Mouse (Mus musculus): ENCODE measurements at regions not wholly inside any gene's neighbourhood (a gene's known extent, or its start where the extent isn't known, plus 50 kb on each side); places are given as distances from the start of the nearest gene placed in this dataset.

DNA sequence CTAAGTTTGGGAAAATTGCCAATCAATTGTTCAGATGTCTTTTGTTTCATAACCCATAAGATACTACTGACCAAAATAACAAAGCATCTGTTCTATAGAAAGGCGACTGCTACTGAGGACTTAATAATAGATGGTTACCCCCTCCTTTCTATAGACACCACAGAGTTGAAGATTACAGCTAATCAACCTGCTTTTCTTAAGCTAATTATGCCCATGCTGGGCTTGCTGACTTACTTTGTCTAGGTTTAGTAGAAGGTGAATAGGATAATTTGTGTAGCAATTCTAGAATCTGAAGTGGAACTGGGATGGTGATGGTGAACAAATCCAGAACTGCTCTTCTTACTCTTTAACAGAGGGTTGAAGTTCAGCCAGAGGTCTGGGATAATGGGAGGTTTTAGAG, 53.8 kb upstream of the Tbx18 start:
- no peak for DNase-seq

DNA sequence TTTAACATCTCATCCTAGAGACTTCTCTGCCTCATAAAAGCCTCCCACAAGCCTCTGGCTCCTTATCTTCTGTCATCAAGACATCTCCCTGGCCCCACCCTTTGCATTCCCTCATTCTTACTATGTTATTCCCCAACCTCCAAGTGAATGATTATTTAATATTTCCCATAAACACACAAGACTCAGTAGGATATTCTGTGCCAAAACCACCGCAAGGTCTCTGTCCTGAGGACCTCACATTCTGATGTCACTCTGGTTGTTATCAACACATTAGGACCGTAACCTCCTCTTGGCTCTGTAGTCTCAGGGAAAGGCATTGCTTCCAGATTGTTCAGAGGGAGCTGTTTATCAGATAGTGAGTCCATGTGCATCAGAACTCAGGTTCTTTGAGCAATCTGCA, 80.7 kb upstream of the Tbx18 start:
- no peak for DNase-seq

DNA sequence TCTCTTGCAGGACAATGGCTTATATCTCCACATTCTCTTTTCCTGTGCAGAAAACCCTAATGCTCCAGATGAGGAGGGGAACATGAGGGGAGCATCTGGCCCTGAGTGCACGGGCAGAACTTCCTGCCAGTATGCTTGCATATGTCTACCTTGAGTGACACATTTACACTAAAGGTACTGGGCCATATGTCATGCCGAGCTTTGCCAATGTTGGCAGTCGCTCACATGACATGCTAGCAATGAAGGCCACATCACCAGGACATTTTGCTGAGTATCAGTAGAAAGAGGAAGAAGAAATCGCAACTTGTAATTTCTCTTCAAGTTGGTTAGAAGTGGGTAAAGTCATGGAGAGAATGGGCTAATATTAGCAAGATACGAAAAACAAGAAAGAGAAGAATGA, 91.2 kb upstream of the Tbx18 start:
- DNase-seq: no peak

DNA sequence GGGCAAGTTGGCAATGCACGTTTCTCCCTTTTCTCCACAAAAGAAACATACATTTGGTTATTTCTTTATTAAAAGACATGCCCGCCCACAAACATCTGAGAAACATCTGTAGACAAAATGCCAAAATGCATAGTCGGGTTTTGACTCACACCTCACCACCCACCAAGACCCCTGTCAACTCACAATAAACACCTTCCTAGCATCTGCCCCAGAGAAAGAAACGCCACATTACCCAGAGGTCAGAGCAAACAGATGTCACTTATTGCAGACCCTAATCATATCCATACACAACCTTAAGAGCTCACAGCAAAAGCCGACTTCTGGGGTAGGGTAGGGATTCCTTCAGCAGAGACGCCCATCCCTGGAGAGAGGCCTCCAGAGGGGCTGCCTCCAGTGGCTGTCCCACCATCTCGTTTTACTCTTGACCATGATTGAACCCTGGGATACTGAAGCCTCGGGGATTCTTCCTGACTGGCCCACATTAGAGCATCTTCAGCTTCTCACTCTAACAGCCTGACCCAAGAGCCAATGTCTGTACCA, 93.7 kb upstream of the Tbx18 start:
- no peak for DNase-seq

DNA sequence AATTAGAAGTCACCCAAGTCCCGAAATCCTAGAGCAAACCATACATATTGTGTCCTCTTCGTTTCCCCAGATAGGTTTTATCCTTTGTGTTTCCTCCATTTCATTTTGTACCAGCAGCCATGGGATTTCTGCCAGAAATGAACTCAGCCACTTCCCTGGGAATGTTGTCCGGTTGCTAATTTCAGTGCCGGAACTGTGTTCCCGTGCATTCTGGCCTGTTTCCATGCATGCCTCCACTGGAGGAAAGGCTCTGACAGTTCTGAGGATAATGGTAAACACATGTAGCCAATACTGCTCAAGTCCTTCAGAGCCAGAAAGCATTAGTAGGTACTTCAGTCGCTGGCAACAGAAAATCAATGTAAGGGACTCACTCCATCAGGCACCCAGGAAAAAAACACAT, 112.8 kb upstream of the Tbx18 start:
- no peak for DNase-seq

DNA sequence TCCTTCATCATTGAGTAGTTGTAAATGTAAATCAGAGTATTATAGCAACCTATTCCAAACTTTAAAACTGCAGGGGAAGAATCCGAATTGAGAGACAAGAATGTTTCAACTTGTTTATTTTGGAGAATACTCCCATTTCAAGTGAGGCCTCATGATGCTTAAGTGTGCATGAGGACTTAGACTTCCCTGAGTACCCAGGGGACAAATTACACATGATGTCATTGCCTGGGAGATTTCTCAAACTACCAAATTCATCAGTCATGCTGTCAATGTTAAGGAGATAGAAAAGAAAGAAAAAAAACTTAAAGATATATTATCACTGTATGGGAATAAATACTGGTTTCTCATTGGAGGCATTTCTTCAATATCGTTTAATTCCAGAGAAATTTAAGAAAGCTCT, 113.4 kb upstream of the Tbx18 start:
- DNase-seq: no peak

DNA sequence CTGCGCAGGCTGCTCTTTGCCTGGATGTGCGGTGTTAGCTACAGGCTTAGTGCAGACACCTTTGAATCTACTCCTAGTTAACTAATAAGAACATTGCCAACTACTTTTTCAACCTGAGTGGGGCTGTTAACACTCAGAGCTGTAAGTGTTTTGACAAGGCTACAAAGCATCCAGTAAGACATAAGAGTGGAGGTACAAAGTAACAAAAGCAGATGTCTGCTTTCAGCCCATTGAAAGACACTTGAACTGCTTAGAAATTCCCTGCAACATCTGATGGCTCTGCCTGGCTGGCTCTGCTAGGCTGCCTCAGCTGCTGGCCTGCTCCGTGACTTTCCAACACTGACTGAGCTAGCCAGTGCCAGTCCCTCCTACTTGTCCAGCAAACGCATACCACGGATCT, 117.8 kb upstream of the Tbx18 start:
- no peak for DNase-seq

DNA sequence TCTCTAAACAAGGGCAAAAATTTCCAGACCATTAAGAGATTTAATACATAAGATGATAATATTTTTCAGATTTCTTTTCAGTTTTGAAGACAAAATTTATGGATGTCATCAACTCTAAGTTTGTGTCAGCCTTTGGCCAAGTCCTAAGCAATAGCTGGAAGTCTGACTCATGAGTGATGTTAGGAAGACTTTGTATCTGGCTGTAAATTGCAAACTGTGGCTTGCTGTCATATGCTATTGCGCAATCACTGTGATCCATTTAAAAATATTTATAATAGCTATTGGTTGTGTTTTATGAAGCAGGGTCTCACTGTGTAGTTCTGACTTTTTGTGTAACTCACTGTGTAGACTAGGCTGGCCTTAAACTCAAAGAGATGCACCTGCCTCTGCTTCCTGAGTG, 119.1 kb upstream of the Tbx18 start:
- no peak for DNase-seq

DNA sequence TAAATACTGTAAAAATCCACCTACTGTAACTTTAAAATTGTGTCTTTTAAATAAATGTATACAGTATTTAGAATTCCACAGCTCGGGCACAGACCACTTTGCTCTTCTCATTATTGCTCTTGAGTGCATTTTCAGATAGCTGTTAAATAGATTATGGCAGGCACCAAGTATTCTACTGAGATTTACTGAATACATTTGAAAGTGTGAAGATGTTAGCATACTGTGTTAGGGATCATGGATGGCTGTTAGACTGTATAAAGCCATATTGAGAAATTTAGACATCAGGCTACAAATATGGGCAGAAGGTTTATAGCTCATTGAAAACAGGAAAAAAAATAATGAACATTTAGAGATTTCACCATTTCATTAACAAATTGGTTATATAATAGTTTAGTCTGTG, 130.5 kb upstream of the Tbx18 start:
- DNase-seq: no peak

DNA sequence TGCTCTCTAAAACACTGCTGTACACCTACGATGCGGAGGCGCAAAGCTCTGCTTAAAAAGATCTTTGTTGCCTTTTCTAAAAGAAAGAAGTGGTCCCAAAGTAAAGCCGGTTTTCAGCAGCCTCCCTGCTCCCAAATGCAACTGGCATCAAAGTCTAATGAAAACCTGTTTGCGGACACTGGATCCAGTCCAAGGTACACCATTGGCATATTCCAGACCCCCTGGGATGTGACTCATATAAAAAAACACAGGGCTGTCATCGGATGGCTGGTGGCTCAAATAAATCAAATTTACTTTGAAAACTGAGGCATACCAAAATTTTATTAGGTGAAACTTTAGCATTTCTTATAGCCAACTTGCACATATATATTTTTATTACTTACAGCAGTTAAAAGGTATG, 134.2 kb upstream of the Tbx18 start:
- no peak for DNase-seq

DNA sequence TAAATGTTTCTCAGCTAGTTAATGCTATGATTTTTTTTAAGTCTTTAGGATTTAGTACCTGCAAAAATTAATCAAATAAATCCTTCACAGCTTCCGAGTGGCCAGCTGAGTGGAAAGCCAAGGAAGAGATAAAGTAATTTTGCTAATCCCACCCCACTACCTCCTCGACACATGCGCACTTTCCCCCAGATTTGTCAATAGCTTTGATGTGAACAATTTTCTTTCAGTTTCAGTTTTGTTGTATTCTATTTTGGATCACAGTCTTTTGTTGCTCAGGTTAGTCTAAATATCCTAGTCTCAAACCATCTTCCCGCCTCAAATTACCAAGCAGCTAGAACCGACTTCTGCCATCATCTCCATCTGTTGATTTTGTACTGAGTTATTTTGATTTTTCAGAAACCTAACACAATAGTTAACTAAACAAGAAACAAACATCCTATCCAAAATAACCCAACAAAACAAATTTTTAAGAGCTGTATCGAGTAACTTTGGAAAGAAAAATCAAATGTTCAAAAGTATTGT, 141.4 kb upstream of the Tbx18 start:
- no peak for DNase-seq

DNA sequence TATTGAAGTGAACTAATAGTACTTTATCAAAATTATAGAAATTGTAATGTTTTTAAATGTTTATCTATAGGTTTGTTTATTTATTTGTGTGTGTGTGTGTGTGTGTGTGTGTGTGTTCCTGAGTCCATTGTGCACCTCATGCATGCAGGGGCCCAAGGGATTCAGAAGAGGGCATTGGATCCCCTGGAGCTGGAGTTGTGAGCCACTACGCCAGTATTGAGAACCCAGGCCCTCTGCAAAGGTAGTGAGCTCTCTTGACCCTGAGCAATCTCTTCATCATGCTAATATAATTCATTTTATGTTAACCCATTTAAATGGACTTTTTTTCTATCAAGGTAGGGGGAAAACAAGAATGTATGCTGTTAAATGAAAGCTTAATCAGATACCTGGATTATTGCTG, 151.5 kb upstream of the Tbx18 start:
- DNase-seq: no peak

DNA sequence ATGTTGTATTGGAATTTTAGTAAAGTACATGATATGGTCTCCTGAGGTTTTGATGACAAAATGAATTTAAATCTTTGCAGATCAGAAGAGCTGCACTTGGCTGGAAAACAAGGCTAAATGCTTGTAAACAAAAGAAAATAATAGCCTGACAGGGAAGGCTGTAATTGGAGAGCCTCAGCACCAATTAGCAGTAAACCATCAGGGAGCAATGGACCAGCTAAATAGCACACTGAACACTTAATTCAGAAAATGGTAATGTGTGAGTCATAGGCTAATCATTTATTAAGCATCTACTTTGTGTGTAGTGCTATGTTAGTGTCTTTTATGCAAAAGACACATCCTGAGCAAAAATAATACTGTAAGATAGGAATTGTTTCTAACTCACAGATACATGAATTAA, 152.0 kb upstream of the Tbx18 start:
- DNase-seq: peak; percentile 68

DNA sequence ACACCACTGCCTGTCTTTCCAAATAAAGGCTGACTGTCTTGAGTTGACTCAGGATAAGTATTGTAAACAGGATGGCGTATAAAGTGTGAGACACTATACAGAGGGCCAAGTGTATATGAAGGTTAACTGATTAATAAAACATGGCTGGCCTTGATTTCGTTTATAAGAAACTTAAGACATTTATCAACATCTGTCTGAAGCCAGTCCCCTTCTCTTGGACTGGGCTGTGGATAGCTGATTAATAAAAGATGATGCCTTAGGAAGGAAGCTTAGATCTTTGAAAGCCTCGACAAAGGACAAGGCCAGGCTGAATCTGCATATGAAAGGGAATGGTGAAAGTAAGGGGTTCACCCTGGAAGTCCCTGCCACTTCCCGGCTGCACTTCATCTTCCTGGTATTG, 163.0 kb upstream of the Tbx18 start:
- DNase-seq: no peak

DNA sequence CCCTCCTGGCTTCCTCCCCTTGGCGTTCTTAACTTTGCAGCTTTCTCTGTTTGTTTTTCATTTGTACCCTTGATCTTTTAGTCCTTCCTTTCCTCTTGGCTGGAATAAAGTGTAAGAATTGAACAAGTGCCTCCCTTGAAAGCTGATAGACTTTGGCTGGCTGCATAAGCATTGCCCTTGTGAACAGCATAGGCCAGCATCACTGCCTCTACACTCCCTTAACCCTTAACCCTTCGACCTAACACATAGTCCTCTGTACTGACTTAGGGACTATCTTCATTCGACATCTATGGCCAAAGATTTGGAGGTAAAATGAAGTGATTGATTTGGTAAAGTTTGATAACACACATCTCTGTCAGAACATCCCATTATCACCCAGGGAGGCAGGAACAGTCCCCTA, 163.5 kb upstream of the Tbx18 start:
- no peak for DNase-seq

DNA sequence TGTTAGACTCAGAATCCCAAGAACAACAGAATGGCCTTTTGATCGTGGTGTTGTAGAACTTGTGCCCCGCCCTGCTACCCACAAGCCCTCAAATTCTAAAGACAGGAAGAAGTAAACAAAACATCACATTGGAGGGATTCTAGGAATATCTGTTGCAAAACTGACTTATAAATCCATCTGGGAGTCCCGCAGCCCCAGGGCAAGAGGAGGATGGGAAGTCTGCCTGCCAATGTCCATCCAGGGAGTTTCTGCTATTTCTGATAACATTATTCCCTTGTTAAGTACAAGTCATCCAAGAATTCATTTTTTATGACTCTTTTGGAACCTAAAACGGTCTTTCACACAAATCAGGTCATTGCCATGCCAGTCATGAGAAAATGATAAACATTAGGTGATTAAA, 164.5 kb upstream of the Tbx18 start:
- no peak for DNase-seq

DNA sequence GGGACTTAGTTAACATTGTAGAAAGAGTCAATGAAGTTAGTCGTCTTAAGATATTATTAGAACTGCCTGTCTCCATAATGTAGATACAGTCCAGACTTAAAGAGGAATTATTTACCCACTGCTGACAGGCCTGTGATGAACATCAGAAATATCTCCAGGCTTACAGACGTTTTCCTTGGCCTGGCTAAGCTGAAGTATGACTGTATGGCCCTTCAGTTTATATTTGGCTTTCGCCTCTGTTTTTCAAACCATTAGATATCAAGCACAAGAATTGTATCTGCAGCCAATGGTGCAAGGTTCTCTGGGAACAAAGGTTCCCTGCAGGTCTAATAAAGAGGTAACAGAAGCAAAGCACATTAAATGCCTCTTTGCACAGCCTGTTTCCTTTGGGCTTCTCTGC, 166.3 kb upstream of the Tbx18 start:
- no peak for DNase-seq

DNA sequence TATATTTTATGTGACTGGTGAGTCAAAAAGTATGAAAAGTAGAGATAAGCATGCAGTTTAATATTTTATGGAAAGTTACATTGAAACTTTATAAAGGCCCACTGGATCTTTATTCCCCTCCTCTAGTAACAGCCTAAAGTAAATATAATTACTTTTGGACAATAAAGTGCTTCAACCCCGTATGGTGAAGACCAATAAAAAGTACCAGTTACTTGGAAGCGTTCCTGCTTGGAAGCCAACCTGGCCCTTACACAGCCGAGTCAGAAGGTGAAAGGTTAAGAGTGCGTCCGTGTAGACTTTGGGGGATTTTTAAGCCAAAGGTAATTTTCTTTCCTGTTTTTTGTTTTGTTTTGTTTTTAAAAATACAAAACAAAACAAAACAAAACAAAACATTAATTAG, 168.3 kb upstream of the Tbx18 start:
- DNase-seq: no peak

DNA sequence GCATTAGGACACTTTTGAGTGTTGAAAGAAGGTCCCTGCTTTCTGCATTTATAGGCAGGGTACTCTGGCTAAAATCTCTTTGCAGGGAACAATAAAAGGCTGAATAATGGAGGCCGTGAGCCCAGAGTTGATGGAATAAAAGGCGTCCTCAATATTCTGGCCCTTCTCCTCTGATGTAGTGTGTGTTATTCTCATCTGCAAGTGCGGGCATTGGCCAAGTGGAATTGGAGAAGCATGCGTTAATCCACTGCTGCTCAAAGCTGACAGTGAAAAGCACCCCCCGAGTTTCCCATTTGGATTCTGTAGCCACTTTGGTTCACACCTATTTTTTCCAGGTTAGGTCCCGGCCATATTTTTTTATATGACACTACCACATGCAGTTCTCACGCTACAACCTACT, 168.7 kb upstream of the Tbx18 start:
- no peak for DNase-seq

DNA sequence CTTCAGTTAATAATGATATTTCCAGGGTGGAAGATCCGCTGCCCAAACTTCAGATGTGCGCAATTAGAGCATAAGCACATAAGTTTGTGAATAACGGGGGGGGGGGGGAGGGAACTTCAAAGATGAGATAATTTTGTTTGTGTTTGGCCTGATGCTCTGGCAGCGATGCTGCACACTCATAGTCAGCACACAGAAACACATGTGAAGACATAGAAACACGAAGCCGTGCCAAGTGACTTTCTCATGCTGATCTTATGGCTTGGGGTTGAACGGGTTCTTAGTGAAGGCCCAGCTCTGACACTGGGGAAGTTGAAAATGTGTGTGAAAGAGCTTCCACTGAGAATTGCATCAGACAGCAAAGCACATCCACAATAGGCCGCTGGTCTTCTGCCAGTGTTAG, 190.2 kb upstream of the Tbx18 start:
- DNase-seq: no peak

DNA sequence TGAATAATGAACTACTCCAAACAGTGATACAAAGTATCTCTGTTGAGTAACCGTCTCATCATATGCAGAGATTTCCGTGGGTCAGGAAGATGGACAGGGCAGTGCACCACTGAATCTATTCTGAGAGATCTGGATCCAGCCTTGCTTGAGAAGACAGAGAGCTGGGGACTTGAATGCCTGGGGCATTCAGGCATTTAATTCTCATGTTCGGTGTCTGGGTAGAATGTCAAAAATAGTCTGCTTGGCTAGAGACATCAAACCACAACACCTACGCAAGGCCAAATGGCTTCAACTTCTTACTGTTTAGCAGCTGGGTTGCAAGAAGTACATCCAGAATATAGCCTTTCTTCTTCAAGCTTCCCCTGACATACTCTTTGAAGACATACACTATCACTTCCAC, 194.1 kb upstream of the Tbx18 start:
- DNase-seq: no peak

DNA sequence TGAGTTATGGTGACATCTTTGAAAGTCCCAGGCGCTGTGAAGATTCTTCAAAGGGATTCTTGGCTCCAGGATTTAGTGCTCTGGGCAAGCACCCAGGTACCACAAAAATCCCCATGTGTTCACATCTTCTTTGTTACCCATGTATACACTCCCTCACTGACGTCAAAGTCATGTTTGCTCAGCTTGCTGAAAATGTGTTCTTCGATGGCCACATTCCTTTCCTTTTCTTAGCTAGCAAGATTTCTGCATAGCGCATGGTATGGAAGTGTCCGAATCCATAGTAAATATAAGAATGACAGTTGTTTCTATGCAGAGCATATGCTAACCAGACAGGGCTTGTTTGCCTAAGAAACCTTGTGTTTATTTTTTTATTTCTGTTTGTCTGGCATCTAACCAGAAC, 202.2 kb upstream of the Tbx18 start:
- no peak for DNase-seq

DNA sequence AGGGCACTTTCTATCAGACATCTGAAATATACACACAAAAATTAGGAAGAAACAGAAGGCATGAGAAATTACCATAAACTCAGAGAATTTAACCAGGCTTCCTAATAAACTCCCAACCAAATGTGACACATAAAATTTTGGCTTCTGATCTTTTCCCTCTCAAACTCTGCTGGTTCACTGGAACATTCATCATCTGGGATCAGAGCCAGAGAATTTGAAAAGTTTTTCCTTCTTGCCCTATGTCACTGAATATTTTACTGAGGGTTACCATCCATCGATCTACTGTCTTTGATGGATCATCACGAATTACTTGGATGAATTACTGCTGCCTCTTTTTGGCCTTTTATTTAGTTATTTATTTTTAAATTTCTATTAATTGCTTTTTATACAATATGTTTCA, 221.4 kb upstream of the Tbx18 start:
- no peak for DNase-seq

DNA sequence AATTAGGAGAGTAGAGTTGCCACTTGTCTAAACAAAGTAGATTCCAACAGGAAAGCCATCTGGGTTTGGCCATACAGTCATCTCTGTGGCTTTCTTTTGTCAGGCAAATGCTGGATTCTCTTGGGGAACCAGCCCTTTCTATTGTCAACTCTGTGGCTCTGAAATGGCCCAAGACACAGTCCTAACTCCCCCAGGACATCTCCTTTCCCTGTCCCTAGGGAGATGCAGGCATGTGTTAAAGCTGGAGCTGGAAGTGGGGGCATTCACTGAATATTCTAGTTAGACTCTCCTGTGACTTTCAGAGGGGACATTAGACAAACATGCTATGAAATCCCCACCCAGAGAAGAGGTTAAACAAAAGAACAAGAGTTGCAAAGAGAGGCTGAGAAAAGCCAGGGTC, 223.9 kb upstream of the Tbx18 start:
- DNase-seq: no peak

DNA sequence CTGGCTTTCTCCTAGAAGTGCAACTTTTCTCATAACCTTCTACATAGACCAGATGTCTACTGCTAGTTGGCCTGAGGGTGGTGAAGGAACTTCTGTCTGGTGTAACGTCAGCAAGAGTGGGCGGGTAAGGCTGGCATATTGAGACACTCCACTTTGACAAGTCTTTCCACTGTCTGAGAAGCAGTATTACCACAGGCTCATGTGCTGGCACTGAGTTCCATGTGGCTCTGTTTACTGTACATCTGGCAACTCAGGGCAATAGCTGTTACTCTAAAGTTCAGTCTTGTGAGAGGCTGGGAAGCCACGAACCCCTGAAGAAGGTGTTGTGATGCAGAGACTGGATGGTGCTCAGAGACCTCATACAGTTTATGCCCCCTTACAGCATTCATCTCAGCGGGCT, 230.7 kb upstream of the Tbx18 start:
- no peak for DNase-seq

DNA sequence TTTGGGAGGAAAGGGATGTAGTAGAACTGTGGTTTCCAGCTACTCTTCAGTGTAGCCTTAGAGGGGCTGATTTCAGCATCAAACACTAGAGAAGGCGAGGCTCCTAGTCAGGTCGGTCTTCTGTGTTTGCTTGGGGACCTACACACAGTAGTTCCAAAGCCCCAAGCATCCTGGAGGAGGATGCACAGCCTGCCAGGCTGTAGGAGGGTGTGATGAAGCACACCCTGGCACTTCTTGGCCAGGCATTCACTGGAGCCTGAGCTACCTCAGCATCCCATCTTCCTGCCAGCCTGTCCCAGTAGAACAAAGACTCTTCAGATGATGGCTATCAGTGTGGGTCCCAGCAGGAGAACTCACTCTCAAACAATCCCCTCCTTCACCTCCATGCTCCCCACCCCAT, 233.4 kb upstream of the Tbx18 start:
- no peak for DNase-seq

All from retina, postnatal 1 day (tissue).